Mouse (Mus musculus): ENCODE results near the gene Fam204a. TPM values are rescaled to one million over a fixed set of nuclear protein-coding genes. Genes with fewer than 3 reads are reported as not detected.

The Fam204a gene
- total RNA-seq, 1 experiment = 19.5 TPM

DNA sequence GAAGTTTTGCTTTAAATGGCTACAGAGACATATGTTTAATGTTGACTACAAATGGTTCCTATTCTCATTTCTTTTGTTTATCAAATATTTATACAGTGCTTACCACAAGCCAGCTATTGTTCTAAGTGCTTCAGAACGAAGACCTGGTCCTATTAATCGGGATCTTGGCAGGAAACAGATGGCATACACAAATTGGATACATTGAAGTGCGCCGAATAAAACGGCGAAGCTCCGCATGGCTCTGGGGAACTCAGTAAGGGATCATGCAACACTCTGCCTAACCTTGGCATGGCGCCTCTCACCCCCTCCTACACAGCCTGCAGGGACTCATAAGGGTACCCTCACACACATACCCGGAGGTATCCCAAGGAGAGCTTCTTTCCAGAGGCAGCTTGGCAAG, 24.7 kb upstream of the Fam204a start:
- Histone ChIP-seq H3K27ac (ENCODE audit: insufficient read depth, low read depth, low read length, poor library complexity, severe bottlenecking) (no peak overlapping the region), H3K4me3 (ENCODE audit: insufficient read depth in 1 of 2, low read depth in 1 of 2, low read length in 2 of 2, poor library complexity in 1 of 2, severe bottlenecking in 1 of 2) (no peak overlapping the region), H3K9ac (ENCODE audit: insufficient read depth, low read depth, low read length, poor library complexity, severe bottlenecking) (no peak overlapping the region), H3K9me3 (ENCODE audit: control insufficient read depth, insufficient read depth, low read depth, low read length) (no peaks in the 10 kb centered on the region), H3K4me1 (ENCODE audit: control insufficient read depth in 2 of 2, insufficient read depth in 2 of 2, low read length in 2 of 2, poor library complexity in 1 of 2) (no peaks in the 10 kb centered on the region), H3K36me3 (ENCODE audit: control insufficient read depth, insufficient read depth, low read length, poor library complexity, severe bottlenecking) (no peaks in the 10 kb centered on the region)
- TF ChIP-seq ZNF384 (IDR thresholded peaks at IDR 0.05; ENCODE audit: low read depth, low read length) (no peak), HCFC1 (IDR thresholded peaks at IDR 0.05; ENCODE audit: borderline replicate concordance, insufficient read depth, low read length) (no peak), MAFK (IDR thresholded peaks at IDR 0.05; ENCODE audit: insufficient read depth, low read depth, low read length) (no peak)
- in situ Hi-C loops (cut with MboI; ENCODE audit: low sequenced_read_pairs in 2 of 2, unreplicated experiment in 2 of 2) = no loop called here
- DNase-seq (ENCODE audit: low read depth, low spot score) = no peak

DNA sequence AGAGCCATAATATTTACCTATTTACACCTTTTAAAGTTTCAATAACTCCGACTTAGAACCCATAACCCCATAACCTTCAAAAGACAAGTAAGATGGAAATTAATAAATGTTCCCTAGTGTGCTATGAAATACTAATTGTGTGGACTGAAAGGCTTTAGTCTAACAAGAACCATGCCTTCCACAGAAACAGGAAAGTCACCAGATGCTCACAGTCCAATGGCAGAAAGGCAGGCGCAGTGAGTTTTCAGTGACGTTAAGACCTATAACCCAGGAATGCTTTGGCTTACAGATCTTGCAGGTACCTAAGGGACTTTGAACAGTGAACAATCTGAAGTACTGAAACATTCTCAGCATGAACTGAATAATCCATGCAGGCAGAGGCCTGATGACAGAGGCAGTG, 18.7 kb upstream of the Fam204a start:
- in situ Hi-C loops (cut with MboI; ENCODE audit: low sequenced_read_pairs in 2 of 2, unreplicated experiment in 2 of 2) = no loop called here
- H3K9ac ChIP-seq (ENCODE audit: insufficient read depth, low read depth, low read length, poor library complexity, severe bottlenecking) = no peak overlapping the region
- TF ChIP-seq ZNF384 (IDR thresholded peaks at IDR 0.05; ENCODE audit: low read depth, low read length) (no peak), MAFK (IDR thresholded peaks at IDR 0.05; ENCODE audit: insufficient read depth, low read depth, low read length) (no peak), ZC3H11A (IDR thresholded peaks at IDR 0.05; ENCODE audit: borderline replicate concordance, low read depth, low read length) (no peak), CHD2 (IDR thresholded peaks at IDR 0.05; ENCODE audit: low read depth, low read length) (no peak), HCFC1 (IDR thresholded peaks at IDR 0.05; ENCODE audit: borderline replicate concordance, insufficient read depth, low read length) (no peak)
- H3K4me1 ChIP-seq (ENCODE audit: control insufficient read depth in 2 of 2, insufficient read depth in 2 of 2, low read length in 2 of 2, poor library complexity in 1 of 2) = no peaks in the 10 kb centered on the region
- no peak overlapping the region for H3K4me3 ChIP-seq (ENCODE audit: insufficient read depth in 1 of 2, low read depth in 1 of 2, low read length in 2 of 2, poor library complexity in 1 of 2, severe bottlenecking in 1 of 2)
- DNase-seq (ENCODE audit: low read depth, low spot score) = no peak
- H3K36me3 ChIP-seq (ENCODE audit: control insufficient read depth, insufficient read depth, low read length, poor library complexity, severe bottlenecking) = no peaks in the 10 kb centered on the region
- no peaks in the 10 kb centered on the region for H3K9me3 ChIP-seq (ENCODE audit: control insufficient read depth, insufficient read depth, low read depth, low read length)
- H3K27ac ChIP-seq (ENCODE audit: insufficient read depth, low read depth, low read length, poor library complexity, severe bottlenecking) = no peak overlapping the region

GRCm38 (mm10) chr19:60242620-60243019, 16.1 kb upstream of the Fam204a start:
- in situ Hi-C loops (cut with MboI; ENCODE audit: low sequenced_read_pairs in 2 of 2, unreplicated experiment in 2 of 2) = no loop called here

DNA sequence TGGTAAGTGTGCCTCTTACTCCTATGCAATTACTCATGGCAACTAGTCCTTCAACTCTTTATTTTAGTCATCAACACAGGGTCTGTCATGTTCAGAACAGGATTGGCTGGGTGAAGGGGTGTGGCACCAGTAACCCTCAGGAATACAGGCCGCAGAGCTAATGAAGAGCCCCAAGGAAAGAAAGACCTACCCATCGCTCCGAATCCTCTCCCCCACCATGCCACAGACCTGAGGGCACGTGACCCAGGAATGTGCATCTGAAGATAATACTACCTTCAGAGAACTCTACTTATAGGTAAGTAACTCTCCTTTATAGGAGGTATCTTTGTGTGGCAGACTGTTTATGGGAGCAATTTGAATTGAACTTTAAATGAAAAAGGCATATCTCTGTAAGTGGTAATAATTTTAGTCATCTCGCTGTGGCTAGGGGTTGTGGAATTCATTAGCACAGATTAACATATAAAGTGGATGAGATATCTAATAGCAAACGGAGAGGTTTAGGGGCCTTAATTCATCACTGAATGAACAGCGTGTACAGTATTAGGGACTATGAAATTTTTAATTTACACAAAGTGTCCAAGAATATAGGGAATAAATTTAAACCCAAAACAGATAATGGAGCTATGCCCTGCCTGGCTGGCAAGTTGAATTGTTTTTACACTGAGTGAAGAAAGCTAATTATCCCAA, 15.6 kb upstream of the Fam204a start:
- in situ Hi-C loops (cut with MboI; ENCODE audit: low sequenced_read_pairs in 2 of 2, unreplicated experiment in 2 of 2) = no loop called here
- TF ChIP-seq ZNF384 (IDR thresholded peaks at IDR 0.05; ENCODE audit: low read depth, low read length) = no peak
- TF ChIP-seq CHD2 (IDR thresholded peaks at IDR 0.05; ENCODE audit: low read depth, low read length) = no peak
- TF ChIP-seq HCFC1 (IDR thresholded peaks at IDR 0.05; ENCODE audit: borderline replicate concordance, insufficient read depth, low read length) = no peak
- TF ChIP-seq MAFK (IDR thresholded peaks at IDR 0.05; ENCODE audit: insufficient read depth, low read depth, low read length) = no peak
- TF ChIP-seq ZC3H11A (IDR thresholded peaks at IDR 0.05; ENCODE audit: borderline replicate concordance, low read depth, low read length) = no peak
- H3K4me3 ChIP-seq (ENCODE audit: insufficient read depth in 1 of 2, low read depth in 1 of 2, low read length in 2 of 2, poor library complexity in 1 of 2, severe bottlenecking in 1 of 2) = no peak overlapping the region

More at GRCm38 (mm10) chr19:60242620-60243019, 16.1 kb upstream of the Fam204a start:
- Histone ChIP-seq H3K4me1 (ENCODE audit: control insufficient read depth in 2 of 2, insufficient read depth in 2 of 2, low read length in 2 of 2, poor library complexity in 1 of 2) (no peaks in the 10 kb centered on the region), H3K9me3 (ENCODE audit: control insufficient read depth, insufficient read depth, low read depth, low read length) (no peaks in the 10 kb centered on the region), H3K36me3 (ENCODE audit: control insufficient read depth, insufficient read depth, low read length, poor library complexity, severe bottlenecking) (no peaks in the 10 kb centered on the region), H3K4me3 (ENCODE audit: insufficient read depth in 1 of 2, low read depth in 1 of 2, low read length in 2 of 2, poor library complexity in 1 of 2, severe bottlenecking in 1 of 2) (no peak overlapping the region), H3K9ac (ENCODE audit: insufficient read depth, low read depth, low read length, poor library complexity, severe bottlenecking) (no peak overlapping the region), H3K27ac (ENCODE audit: insufficient read depth, low read depth, low read length, poor library complexity, severe bottlenecking) (no peak overlapping the region)
- TF ChIP-seq CHD2 (IDR thresholded peaks at IDR 0.05; ENCODE audit: low read depth, low read length) (no peak), MAFK (IDR thresholded peaks at IDR 0.05; ENCODE audit: insufficient read depth, low read depth, low read length) (no peak), HCFC1 (IDR thresholded peaks at IDR 0.05; ENCODE audit: borderline replicate concordance, insufficient read depth, low read length) (no peak), ZC3H11A (IDR thresholded peaks at IDR 0.05; ENCODE audit: borderline replicate concordance, low read depth, low read length) (no peak), ZNF384 (IDR thresholded peaks at IDR 0.05; ENCODE audit: low read depth, low read length) (no peak)
- no peak for DNase-seq (ENCODE audit: low read depth, low spot score)

More for the DNA sequence above, 15.6 kb upstream of the Fam204a start:
- no peak overlapping the region for H3K9ac ChIP-seq (ENCODE audit: insufficient read depth, low read depth, low read length, poor library complexity, severe bottlenecking)
- H3K27ac ChIP-seq (ENCODE audit: insufficient read depth, low read depth, low read length, poor library complexity, severe bottlenecking) = no peak overlapping the region
- no peaks in the 10 kb centered on the region for H3K36me3 ChIP-seq (ENCODE audit: control insufficient read depth, insufficient read depth, low read length, poor library complexity, severe bottlenecking)
- no peaks in the 10 kb centered on the region for H3K9me3 ChIP-seq (ENCODE audit: control insufficient read depth, insufficient read depth, low read depth, low read length)
- H3K4me1 ChIP-seq (ENCODE audit: control insufficient read depth in 2 of 2, insufficient read depth in 2 of 2, low read length in 2 of 2, poor library complexity in 1 of 2) = no peaks in the 10 kb centered on the region
- no peak for DNase-seq (ENCODE audit: low read depth, low spot score)
